Mouse (Mus musculus): ENCODE results near the gene Clps.

GRCm38 (mm10) chr17:28592998-28593397 is 32.4 kb upstream of the Clps start:
- peak; percentile 92 for TF ChIP-seq CTCF (IDR thresholded peaks at IDR 0.05; ENCODE audit: borderline replicate concordance, control insufficient read depth, extremely low read depth, insufficient read depth, low read length, poor library complexity)
- no peak for TF ChIP-seq POLR2A (IDR thresholded peaks at IDR 0.05; ENCODE audit: control insufficient read depth, extremely low read depth, insufficient read depth, low read length, poor library complexity)

Data from thymus, adult 2 months (tissue).